Mouse (Mus musculus): ENCODE measurements around the gene Hoxc13. TPM values are rescaled to one million over a fixed set of nuclear protein-coding genes. Genes with fewer than 3 reads are reported as not detected.

Gene Hoxc13
- not detected in 2 replicates for polyA plus RNA-seq (2015; fragmentation: Nextera tagmentation; extraction: Ambion mirVana)

DNA sequence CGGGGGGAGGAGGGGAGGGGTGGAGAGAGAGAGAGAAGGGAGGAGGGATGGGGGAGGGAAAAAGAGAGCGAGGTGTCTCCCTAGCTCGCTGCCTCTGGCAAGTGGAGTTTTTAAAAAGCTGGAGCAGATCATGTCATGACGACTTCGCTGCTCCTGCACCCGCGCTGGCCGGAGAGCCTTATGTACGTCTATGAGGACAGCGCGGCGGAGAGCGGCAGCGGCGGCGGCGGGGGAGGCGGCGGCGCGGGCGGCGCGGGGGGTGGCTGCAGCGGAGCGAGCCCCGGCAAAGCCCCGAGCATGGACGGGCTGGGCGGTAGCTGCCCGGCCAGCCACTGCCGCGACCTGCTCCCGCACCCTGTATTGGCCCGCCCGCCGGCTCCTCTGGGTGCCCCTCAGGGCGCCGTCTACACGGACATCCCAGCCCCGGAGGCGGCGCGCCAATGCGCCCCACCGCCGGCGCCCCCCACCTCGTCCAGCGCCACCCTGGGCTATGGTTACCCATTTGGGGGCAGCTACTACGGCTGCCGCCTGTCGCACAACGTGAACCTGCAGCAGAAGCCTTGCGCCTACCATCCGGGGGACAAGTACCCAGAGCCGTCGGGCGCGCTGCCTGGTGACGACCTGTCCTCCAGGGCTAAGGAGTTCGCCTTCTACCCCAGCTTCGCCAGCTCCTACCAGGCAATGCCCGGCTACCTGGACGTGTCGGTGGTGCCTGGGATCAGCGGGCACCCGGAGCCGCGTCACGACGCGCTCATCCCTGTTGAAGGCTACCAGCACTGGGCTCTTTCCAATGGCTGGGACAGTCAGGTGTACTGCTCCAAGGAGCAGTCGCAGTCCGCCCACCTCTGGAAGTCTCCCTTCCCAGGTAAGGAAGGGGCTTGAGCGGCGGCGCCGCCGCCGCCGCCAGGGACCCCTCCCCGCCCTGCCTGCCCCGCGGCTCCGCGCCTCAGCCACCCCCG, at the start of gene Hoxc13:
Hoxc13 (plus strand) TSS at position 51 of the 959 bp plus-strand sequence.
- H3K27ac ChIP-seq = no peak within 1 kb of the TSS
- peaks cover 99% of the 10 kb centered on the region for H3K27me3 ChIP-seq
- ATAC-seq (replicated peaks; ENCODE audit: insufficient number of reproducible peaks, insufficient read depth, low FRiP score, low read depth) = peak; percentile 22; the same call in 1 of the 2 replicates
- no peaks in the 10 kb centered on the region for H3K36me3 ChIP-seq
- H3K9ac ChIP-seq = no peak within 1 kb of the TSS
- 2% methylated on average over 82 of the region's 88 CpGs for WGBS
- H3K4me3 ChIP-seq = peak within 1 kb of the TSS; percentile 29
- peaks cover 15% of the 10 kb centered on the region for H3K4me1 ChIP-seq (replicated peaks)
- peak within 1 kb of the TSS; percentile 47 for H3K4me2 ChIP-seq
- H3K9me3 ChIP-seq (replicated peaks) = no peaks in the 10 kb centered on the region

DNA sequence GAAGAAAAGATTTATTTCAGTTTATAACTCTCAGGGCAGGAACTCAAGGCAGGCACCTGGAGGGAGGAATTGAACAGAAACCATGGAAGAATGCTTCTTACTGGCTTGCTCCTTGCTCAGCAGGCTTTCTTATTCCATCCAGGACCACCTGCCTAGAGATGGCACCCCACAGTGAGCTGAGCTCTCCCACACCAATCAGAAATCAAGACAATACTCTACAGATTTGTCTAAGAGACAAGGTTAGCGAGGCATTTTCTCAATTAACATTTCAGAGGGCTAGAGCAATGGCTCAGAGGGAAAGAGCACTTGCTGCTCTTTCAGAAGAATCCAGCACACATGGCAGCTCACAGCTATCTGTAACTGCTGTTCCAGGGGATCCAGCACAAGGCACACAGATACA, 35.1 kb upstream of the Hoxc13 start:
- no peak for ATAC-seq (replicated peaks; ENCODE audit: insufficient number of reproducible peaks, insufficient read depth, low FRiP score, low read depth)
- peaks cover 21% of the 10 kb centered on the region for H3K27me3 ChIP-seq
- H3K4me2 ChIP-seq = no peak overlapping the region
- no peak overlapping the region for H3K27ac ChIP-seq
- H3K36me3 ChIP-seq = no peaks in the 10 kb centered on the region
- H3K9me3 ChIP-seq (replicated peaks) = no peaks in the 10 kb centered on the region
- no peak overlapping the region for H3K9ac ChIP-seq
- H3K4me1 ChIP-seq (replicated peaks) = no peaks in the 10 kb centered on the region
- H3K4me3 ChIP-seq = no peak overlapping the region
- 34% methylated on average over 1 of the region's 1 CpGs for WGBS

DNA sequence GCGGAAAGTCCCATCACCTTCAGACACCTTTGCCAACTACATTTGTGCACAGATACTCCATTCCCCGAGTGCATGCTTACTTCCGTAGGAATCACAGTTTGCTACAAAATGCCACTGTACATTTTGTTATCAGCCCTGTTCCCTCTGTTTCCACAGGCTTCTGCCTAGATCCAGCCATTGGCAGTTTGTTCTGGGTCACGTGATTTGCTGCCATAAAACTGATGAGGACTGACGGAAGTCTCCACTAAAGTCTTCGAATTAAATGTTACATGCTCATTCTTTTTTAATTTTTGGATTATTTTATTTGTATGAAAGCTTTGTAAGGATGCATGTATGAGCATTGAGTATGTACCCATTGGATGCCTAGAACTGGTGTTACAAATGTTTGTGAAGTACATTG, 25.8 kb upstream of the Hoxc13 start:
- no peaks in the 10 kb centered on the region for H3K36me3 ChIP-seq
- no peaks in the 10 kb centered on the region for H3K9me3 ChIP-seq (replicated peaks)
- H3K4me2 ChIP-seq = no peak overlapping the region
- 81% methylated on average over 6 of the region's 6 CpGs for WGBS
- H3K27me3 ChIP-seq = peaks cover 57% of the 10 kb centered on the region
- H3K4me3 ChIP-seq = no peak overlapping the region
- H3K9ac ChIP-seq = no peak overlapping the region
- no peak overlapping the region for H3K27ac ChIP-seq
- no peak for ATAC-seq (replicated peaks; ENCODE audit: insufficient number of reproducible peaks, insufficient read depth, low FRiP score, low read depth)
- H3K4me1 ChIP-seq (replicated peaks) = no peaks in the 10 kb centered on the region

DNA sequence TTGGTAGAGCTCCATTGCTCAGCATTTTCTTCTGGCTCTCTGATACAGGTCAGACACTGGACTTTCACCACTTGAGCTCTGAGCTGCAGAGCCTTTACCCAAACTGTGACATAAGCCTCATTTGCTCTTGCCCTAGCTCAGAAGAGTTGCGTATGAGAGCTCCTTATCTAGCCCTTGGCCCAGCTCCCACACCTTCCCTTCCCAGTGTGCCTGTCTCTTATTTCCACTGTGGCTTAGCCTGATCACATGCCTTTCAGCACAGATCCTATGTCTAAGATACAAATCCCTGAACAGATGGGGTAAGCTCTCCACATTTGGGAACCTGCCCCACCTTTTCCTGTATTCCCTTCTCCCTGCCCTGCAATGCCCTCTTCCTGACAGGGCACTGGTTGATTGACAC, 16.0 kb upstream of the Hoxc13 start:
- no peaks in the 10 kb centered on the region for H3K9me3 ChIP-seq (replicated peaks)
- H3K36me3 ChIP-seq = no peaks in the 10 kb centered on the region
- H3K9ac ChIP-seq = no peak overlapping the region
- ATAC-seq (replicated peaks; ENCODE audit: insufficient number of reproducible peaks, insufficient read depth, low FRiP score, low read depth) = no peak
- H3K27me3 ChIP-seq = peaks cover 83% of the 10 kb centered on the region
- 15% methylated on average over 1 of the region's 1 CpGs for WGBS
- H3K4me2 ChIP-seq = no peak overlapping the region
- H3K4me1 ChIP-seq (replicated peaks) = no peaks in the 10 kb centered on the region; the same call in 1 of the 2 replicates
- H3K4me3 ChIP-seq = no peak overlapping the region
- no peak overlapping the region for H3K27ac ChIP-seq

DNA sequence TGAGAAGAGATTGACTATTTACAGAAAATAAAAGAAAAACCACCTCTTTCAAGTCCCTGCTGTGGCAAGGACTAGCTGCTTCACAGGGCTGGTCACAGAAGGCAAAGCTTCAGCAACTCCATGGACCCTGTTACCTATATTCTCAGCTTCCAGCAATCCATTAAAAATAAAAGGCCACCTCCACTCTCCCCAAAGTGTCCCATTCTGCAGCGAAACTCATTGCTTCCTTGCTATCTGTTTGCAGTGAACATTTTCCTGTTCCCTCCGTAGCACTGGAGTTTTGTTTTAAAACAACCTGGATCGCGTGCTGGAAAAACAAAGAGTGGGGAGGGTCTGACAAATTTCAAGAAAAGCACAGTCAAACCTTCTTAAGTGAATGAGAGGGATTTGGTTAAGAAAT, 11.4 kb upstream of the Hoxc13 start:
- WGBS = under 1% methylated on average over 4 of the region's 4 CpGs
- H3K4me3 ChIP-seq = no peak overlapping the region
- H3K4me1 ChIP-seq (replicated peaks) = no peaks in the 10 kb centered on the region; the same call in 1 of the 2 replicates
- no peaks in the 10 kb centered on the region for H3K9me3 ChIP-seq (replicated peaks)
- H3K9ac ChIP-seq = no peak overlapping the region
- H3K36me3 ChIP-seq = no peaks in the 10 kb centered on the region
- no peak for ATAC-seq (replicated peaks; ENCODE audit: insufficient number of reproducible peaks, insufficient read depth, low FRiP score, low read depth)
- H3K4me2 ChIP-seq = no peak overlapping the region
- peaks cover 92% of the 10 kb centered on the region for H3K27me3 ChIP-seq
- no peak overlapping the region for H3K27ac ChIP-seq

DNA sequence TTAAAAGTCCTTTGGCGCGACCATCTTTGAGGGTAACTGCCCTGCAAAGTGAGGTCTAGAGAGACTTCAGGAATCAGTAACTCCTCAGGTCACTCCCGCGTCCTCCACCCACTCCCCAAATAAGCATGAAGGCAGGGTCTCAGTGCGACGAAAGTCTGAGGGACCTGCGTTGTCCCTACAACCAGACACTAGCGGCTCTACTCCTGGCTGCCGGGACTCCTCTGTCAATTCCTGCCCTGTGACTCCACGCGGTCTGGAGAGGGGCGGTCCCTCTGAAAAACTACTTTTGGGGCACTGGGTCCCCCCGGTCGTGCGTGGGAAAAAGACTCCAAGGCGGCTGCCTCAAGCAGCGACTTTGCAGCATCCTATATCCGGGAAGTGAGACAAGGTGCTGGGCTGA, 10.9 kb upstream of the Hoxc13 start:
- under 1% methylated on average over 18 of the region's 18 CpGs for WGBS
- Histone ChIP-seq H3K9ac (no peak overlapping the region), H3K4me1 (replicated peaks) (no peaks in the 10 kb centered on the region; the same call in 1 of the 2 replicates), H3K9me3 (replicated peaks) (no peaks in the 10 kb centered on the region), H3K27ac (no peak overlapping the region), H3K27me3 (peaks cover 94% of the 10 kb centered on the region), H3K4me2 (no peak overlapping the region), H3K36me3 (no peaks in the 10 kb centered on the region), H3K4me3 (no peak overlapping the region)
- ATAC-seq (replicated peaks; ENCODE audit: insufficient number of reproducible peaks, insufficient read depth, low FRiP score, low read depth) = no peak

DNA sequence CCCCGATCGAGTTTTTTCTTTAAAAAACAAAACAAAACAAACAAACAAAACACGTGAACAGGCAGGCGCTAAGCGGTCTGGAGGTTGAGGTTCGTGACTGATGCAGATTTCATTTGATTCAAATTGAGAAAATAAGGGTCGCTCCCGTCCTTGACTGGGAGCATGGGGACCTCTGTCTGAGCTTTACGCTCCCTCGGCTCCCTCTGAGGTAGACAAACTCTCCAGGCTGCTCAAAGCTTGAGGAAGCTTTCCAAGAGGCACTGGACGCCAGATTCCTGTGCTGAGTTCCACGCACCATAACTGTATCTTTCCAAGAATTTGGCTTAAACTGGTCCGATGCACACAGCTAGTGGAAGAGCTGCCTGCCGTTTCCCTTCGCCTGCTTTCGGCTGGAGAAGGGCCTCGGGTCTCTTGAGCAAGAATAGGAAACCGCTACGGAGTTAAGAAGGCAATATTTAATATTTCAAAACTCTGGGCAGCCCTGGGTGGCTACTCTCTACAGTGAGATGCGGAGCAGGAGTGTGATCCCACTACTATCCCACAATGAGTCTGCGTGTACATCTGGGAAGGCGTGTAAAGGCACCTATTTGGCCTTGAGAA, 10.3 kb upstream of the Hoxc13 start:
- Histone ChIP-seq H3K4me3 (no peak overlapping the region), H3K4me1 (replicated peaks) (no peaks in the 10 kb centered on the region; the same call in 1 of the 2 replicates), H3K27me3 (peaks cover 92% of the 10 kb centered on the region), H3K4me2 (no peak overlapping the region), H3K36me3 (no peaks in the 10 kb centered on the region), H3K27ac (no peak overlapping the region), H3K9me3 (replicated peaks) (no peaks in the 10 kb centered on the region), H3K9ac (no peak overlapping the region)
- no peak for ATAC-seq (replicated peaks; ENCODE audit: insufficient number of reproducible peaks, insufficient read depth, low FRiP score, low read depth)
- WGBS = 2% methylated on average over 22 of the region's 22 CpGs

DNA sequence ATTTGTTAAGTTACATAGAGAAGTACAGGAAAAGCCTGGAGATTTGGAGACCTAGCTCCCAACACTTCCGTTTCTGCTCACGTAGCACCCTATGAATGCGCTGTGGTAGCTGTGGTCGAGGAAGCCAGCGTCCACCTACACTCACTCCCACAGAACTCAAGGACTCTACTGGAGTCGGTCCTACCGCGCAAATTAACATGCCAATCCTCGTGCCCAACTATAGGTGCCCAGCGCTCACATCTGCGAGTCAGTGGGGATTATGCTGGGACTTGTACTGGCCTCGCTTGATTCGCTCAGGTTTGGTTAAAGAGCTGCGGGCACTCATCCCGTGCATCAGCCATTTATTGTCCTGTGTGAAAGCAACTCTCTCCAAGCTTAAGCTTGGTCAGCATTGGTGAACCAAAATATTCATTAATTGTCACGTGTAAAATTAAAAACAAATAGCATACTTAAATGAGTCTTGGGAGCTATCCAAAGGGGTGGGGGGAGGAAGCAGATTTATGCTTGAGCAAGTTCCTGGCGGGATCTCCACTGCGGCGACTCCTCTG, 7.8 kb upstream of the Hoxc13 start:
- Histone ChIP-seq H3K4me3 (no peak overlapping the region), H3K9me3 (replicated peaks) (no peaks in the 10 kb centered on the region), H3K27ac (no peak overlapping the region), H3K36me3 (no peaks in the 10 kb centered on the region), H3K4me2 (no peak overlapping the region), H3K4me1 (replicated peaks) (no peaks in the 10 kb centered on the region; the same call in 1 of the 2 replicates), H3K27me3 (peaks cover 93% of the 10 kb centered on the region), H3K9ac (no peak overlapping the region)
- under 1% methylated on average over 19 of the region's 19 CpGs for WGBS
- no peak for ATAC-seq (replicated peaks; ENCODE audit: insufficient number of reproducible peaks, insufficient read depth, low FRiP score, low read depth)

DNA sequence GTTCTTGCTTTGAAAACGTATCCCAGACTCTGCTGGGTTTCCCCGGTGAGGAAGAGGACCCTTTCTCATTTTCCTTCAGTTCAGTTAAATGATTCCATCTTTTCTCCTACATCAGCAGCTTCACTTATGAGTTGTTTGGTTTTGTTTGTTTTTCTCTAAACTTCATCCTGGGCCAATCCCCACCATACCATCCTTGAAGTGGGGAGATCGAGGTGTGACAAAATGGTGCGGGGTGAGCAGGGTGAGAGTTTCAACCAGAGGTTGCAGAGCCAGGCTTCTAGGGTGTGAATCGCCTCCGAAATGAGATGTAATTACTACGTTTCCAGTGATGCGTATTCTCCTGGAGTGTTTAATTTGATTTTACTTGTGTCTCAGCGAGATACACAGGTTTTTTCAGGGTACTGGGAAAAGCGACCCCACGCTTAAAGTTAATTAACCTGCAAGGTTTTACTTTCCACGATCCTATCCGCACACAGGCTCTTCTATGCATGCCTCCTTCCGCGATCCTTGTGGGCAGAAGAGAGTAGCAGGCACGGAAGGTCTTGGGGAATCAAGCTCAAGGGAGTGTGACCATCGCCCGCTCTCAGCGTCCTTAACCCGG, 2.8 kb upstream of the Hoxc13 start:
- WGBS = 1% methylated on average over 20 of the region's 20 CpGs
- H3K4me2 ChIP-seq = no peak overlapping the region
- peaks cover 15% of the 10 kb centered on the region for H3K4me1 ChIP-seq (replicated peaks)
- no peaks in the 10 kb centered on the region for H3K9me3 ChIP-seq (replicated peaks)
- H3K27ac ChIP-seq = no peak overlapping the region
- no peak overlapping the region for H3K9ac ChIP-seq
- H3K27me3 ChIP-seq = peaks cover 96% of the 10 kb centered on the region
- H3K36me3 ChIP-seq = no peaks in the 10 kb centered on the region
- H3K4me3 ChIP-seq = no peak overlapping the region
- ATAC-seq (replicated peaks; ENCODE audit: insufficient number of reproducible peaks, insufficient read depth, low FRiP score, low read depth) = no peak

DNA sequence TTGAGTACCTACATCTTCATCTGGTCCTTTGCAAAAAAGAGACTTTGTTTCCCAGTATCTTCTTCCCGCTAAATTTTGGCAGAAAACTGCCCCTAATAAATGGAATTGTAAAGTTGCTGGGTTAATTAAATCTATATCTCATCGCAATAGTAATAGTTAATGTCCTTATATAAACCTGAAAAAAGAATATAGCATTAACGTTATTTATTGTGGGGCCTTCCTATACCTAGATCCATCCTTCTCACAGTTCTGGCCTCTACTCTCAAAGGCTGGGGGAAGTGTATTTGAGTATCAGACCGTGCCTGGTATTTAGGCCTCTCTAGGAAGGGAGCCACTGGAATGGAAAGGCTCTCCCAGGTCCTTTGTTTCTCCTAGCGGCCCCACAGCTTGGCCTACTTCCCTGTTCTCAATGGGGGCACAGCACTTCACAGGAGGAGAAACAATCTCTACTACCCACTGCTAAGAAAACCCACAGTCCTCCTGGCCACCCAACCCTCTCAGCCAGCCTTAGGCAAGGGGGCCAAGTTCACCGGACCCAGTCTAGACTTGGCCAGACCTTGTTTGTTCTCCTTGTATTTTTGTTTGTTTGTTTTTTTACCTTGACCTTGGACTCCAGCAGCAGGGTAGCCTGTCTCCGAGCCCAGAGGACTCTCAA, 2.2 kb upstream of the Hoxc13 start:
- Histone ChIP-seq H3K9me3 (replicated peaks) (no peaks in the 10 kb centered on the region), H3K9ac (no peak overlapping the region), H3K4me2 (no peak overlapping the region), H3K27ac (no peak overlapping the region), H3K27me3 (peaks cover 96% of the 10 kb centered on the region), H3K4me3 (no peak overlapping the region), H3K4me1 (replicated peaks) (peaks cover 15% of the 10 kb centered on the region), H3K36me3 (no peaks in the 10 kb centered on the region)
- ATAC-seq (replicated peaks; ENCODE audit: insufficient number of reproducible peaks, insufficient read depth, low FRiP score, low read depth) = no peak
- WGBS = 2% methylated on average over 7 of the region's 7 CpGs

Measured in heart, embryonic 15.5 days (tissue).